Mouse (Mus musculus) cerebellum, postnatal 25 days (tissue): ENCODE data around the gene Itsn2.
"Not testable (repeated sequence)": the region's sequence is repeated elsewhere in the genome, so short reads cannot be mapped to it uniquely, and the experiment has no call there.

ENCODE experiments used
- DNase-seq, 2 experiments: peaks; one replicate each; pipeline ENCODE4 v3.0.0; 2021; ENCODE audit warnings: mixed read lengths in 2 of 2

The Itsn2 gene

DNA sequence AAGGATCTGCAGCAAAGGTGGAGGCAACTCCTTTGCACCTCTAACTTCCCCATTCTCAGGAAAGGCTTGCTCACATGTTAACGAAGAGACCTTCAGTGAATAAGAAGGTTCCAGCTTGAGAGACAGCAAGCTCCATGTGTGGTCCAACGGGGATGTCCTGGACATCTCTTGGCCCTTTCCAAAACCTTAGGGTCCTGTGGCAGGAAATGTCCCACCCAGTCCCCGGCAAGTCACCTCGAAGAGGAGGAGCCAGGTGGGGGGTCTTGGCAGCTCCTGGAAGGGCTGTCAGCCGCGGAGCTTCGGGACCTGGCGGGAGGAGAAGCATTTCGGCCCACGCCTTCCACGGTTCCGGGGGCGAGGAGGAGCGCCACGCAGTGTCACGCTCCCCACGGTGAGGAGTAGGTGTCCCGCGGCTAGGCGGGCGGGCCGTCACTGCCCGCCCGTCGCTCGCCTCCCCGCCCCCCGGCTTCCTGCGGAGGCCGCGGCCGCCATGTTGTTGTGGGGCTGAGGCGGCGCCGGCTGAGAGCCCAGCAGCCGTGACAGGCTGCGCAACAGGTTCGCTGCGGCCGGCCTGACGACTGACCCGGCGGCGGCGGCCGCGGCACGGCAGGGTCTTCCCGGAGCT is at the start of gene Itsn2, which contains the start of gene Gm3625:
Gene Itsn2, plus strand, starts transcription at position 98 of the 625 bp plus-strand sequence.
Gene Gm3625, minus strand, starts transcription at position 387 of the 625 bp plus-strand sequence.
- DNase-seq: peak; percentile 73 to 83

DNA sequence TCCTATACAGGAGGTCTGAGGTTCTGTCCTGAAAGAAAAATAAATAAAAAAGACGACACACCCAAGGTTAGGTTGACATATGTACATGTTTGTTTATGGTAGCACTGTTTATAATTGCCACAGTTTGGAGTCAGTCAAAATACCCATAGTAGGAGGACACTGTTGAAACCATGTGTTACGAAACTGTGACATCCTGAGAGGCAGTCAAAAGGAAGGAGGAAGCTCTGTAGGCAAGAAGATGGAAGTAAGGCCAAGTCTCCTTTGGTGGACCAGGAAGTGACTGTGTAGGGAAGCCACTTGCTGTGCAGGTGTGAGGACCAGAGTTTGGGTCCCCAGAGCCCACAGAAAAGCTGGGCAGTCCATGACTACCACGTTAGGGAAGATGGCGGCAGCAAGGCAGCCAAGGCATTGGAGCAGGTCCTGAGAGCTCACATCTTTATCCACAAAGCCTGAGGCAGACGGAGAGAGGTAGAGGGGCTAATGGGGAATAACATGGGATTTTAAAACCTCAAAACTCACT is 48.0 kb upstream of the Itsn2 start:
- DNase-seq: no peak

DNA sequence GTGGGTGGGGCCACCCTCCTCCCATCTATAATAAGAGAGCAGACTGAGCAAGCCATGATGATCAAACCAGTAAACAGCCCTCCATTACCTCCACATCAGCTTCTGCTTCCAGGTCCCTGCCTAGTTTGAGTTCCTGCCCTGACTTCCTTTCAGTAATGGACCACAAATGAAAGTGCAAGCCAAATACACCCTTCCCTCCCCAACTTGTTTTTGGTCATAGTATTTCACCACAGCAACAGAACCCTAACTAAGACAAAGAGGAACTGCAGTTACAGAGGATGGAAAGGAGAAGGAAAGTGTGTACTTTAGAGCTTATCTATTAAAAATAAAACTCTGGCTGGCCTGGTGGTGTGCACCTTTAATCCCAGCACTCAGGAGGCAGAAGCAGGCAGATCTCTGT is 47.0 kb upstream of the Itsn2 start:
- DNase-seq: no peak

DNA sequence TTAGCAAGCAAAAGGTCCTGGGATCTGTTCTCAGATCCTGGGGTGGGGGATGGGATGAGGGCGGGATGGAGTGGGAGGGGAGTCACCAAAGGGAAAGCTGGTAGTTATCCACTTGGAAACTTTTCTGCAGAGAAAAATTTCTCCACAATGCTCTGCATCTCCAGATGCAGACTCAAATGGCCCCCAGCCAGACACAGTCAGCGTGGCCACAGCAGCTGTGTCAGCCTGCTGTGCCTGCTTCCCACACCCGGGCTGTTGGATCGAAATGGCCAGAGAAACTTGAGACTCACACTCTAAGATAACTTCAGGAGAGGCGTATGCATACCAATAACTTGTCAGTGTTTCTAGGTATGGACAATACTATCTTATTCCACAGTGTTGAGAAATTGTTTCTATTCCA is 45.9 kb upstream of the Itsn2 start:
- peak in 1 of 2 experiments; percentile 13 for DNase-seq

DNA sequence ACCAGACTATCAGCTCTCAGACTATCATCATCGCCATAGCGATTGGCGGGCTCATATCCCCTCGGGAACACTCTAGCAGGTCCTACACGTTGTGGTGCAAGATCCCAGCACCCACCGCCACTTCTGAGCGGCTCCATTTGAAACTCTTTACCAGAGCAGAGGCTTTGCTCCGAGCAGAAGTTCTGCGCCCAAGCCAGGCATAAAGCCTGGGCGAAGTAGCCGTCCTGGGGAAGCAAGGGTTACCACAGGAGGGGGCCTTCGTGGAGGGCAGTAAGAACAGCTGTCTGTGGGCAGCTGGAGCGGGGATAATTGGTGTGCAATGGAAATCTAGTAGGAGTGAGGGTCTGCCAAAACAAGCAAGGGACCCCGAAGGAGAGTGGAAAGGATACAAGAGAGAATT is 44.9 kb upstream of the Itsn2 start:
- no peak for DNase-seq

DNA sequence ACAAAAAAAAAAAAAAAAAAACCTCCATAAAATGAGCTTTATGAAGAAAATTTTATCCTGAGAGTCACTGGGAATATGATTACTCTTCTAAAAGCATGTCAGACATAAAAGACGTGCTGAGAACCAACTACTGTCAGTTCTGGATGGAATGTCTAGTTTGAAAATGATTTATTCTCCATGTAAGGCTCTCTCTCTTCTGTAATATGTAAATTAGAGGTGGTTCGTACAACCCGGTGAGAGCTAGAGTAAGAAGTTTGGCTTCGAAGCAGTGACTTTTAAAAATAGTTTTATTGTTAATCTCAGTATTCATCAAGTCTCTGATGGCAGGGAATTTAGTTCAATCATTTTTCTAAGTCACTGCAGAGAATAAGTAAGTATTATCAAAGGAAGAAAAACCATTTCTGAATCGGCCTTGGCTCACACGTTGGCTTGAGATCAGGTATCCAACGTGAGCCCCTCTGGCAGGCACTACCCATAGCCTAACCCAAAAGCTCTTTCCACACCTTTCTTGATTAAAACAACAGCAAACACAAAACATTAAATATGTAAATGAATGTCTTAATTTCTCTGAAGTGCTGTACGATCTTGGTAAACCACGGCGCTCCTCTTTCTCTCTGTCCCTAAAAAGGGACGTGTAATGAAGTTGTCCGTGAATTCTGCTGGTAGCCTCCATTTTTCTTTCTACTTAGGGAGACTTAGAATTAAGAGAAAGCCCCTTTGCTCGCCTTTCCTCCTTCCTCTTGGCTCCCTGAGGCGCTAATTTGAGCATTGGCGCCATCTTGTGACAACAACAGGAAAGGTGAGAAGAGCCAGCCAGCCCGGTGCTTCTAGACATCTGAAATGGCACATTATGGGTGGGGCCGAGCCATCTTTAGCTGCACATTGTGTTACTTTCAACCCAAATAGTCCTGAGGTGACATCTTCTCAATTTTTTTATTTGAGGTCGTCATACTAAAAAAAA is 44.1 kb upstream of the Itsn2 start:
- peak; percentile 76 to 83 for DNase-seq

DNA sequence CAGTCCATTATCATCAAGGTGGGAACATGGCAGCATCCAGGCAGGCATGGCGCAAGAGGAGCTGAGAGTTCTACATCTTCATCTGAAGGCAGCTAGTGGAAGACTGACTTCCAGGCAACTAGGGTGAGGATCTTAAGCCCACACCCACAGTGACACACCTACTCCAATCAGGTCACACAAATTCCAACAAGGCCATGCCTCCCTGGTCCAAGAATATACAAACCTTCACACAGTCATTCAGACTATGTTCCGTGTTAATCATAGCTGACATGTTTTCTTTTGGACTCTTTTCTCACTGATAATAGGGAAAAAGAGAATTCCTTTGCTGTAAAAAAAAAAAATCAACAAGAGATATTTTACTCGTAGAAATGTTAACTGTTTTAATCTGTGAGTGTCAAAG is 38.7 kb upstream of the Itsn2 start:
- DNase-seq: not testable (repeated sequence)

DNA sequence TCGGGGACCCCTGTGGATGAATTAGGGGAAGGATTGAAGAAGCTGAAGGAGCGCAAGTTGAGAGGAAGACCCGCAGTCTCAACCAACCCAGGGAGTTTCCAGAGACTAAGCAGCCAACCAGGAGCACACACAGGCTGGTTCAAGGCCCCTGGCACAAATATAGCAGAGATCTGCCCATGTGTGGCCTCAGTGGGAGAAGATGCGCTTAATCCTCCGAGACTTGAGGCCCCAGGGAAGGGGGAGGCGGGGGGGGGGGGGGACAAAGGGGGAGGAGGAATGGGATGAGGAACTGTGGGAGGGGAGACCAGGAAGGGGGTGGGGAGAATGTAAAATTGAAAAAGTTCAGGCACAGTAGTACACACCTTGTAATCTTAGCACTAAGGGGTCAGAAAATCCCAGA is 37.0 kb upstream of the Itsn2 start:
- no peak for DNase-seq

DNA sequence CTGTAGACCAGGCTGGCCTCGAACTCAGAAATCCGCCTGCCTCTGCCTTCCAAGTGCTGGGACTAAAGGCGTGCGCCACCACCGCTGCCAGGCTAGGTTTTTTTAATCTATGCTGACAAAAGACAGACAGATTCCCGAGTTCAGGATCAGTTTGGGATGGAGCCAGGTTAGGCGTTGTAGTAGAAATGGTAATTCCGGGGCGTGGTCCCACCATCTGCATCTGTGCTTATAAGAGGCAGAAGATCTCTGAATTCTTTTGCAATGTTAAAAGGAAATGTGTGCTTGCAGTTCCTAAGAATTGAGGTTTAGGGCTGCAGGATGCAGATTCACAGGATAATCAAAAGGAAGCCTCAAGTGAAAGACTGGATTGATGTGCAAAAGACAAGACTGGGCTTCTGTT is 35.5 kb upstream of the Itsn2 start:
- DNase-seq: no peak

DNA sequence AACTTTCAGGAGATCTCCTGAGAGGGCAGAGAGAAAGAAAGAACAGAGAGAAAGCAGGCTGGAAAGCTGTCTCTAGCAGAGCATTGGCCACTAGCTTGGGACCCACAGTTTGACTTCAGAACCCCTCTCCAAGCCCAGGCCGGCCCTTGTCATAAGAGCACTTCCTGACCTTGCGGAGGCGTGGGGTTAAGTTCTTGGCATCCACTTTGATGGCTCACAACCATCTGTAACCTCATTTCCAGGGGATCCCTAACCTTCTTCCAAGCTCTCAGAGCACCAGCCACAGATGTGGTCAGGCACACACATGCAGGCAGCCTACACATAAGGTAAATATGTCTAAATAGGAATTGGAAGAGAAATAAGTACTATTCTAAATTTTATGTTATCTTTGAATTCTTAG is 35.0 kb upstream of the Itsn2 start:
- no peak for DNase-seq

DNA sequence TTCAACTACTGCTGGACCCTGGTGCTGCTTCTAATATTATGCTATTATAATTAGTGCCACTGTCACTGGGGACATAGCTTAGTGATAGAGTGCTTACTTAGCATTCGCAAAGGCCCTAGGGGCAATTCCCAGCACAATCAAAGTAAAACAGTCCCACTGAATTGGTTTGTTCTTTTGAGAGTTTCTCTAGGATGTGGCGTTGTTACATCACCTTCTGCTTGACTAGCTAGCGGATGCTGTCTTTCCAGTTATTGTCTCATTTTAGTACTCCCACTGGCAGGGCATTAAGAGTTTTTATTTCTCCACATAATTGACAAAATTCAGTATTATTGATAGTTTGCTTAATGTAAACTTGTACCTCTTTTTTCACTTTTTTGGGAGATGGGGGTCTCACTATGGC is 34.4 kb upstream of the Itsn2 start:
- no peak for DNase-seq

DNA sequence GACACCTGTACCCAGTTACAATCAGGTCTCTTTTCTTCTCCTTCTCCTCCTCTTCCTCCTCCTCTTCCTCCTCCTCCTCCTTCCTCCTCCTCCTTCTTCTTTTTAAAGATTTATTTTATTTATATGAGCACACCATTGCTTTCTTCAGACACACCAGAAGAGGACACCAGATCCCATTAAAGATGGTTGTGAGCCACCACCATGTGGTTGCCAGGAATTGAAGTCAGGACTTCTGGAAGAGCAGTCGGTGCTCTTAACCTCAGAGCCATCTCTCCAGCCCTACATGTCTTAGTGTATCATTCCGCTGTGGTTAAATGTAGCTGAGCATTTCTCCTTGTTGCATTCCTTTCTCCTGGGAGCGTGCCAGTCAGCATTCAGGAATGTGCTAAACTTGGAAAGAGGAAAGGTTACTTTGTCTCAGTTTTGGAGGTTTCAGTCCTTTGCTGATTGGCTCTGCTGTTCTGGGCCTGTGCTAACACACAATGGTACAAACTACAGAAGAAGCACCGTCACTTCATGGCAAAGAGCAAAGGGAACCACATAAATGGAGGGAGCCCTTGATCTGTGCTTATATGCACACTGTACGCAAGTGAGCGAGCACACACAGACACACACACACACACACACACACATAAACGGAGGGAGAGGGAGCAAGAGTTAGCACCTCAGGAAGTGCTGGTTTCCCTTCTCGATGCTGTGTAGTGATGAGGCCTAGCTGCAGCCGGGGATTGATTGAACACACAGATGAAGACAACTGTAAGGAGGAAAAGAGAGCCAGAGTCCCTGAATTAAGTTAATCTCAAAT is 33.8 kb upstream of the Itsn2 start:
- no peak for DNase-seq

DNA sequence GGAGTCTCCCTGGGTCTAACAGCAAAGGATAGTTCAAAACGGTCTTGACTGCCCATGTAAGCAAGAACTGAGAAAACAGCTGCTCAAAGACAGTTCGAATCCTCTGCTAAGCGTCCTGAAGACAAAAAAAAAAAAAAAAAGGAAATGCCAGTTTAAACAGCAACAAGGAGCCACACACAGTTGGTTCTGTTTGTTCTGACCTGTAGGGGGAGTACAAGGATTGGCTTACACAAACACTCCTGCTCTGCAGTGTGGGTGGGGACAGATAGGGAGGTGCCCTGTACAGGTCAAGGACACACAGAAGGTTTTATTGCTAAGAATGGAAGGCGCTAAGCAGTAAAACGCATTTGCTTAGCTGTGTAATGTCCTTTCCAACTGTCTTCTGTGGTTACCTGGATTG is 20.6 kb upstream of the Itsn2 start:
- peak in 1 of 2 experiments; percentile 37 for DNase-seq

DNA sequence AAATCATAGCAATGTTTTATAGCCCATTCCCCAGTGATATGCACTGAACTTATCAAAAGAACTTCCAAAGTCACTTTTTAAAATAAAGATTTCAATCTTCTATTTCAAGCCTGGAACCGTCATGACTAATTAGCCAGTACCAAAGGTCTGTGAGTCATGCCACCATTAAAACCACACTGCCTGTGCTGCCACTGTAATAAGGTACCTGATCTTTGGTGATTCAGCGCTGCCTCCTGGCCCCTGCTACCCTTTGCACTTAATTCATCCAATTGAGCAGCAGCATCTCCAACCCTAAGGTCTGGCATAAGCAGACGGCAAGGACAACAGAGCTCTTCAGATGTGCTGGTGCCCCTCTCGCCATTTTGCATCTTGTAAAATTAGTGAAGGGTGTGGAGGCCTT is 18.4 kb upstream of the Itsn2 start:
- no peak for DNase-seq

DNA sequence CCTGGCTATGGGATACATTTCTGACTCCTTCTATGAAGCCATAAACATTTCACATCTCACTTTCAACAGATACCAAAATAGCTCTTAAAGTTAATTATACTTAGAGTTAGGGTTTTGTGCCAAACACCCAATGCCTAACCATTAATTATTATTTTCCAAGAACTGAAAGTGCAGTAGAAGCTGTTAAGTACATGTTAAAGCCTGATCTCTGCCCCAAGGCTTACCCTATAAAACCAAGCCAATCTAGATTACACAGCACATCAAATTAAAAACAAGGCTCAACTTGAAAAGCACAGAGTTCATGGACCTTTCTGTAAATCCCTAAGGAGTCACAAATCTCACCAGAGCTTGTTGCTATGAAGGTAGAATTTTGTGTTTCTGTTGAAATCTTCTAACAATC is 10.1 kb upstream of the Itsn2 start:
- DNase-seq: no peak

DNA sequence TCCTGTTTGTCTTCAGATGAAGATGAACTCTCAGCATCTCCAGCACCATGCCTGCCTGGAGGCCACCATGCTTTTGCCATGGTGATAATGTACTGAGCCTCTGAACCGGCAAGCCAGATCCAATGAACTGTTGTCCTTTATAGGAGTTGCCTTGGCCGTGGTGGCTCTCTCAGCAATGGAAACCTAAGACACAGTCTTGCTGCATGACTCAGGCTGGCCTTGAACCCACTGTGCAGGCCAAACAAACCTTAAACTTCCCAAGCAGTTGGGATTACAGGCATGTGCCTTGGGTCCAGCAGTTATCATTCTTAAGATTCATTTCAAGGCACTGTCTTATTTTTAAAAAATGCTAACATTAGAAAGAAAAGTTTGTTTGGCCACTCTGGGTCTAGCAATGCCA is 4.6 kb upstream of the Itsn2 start:
- DNase-seq: no peak

DNA sequence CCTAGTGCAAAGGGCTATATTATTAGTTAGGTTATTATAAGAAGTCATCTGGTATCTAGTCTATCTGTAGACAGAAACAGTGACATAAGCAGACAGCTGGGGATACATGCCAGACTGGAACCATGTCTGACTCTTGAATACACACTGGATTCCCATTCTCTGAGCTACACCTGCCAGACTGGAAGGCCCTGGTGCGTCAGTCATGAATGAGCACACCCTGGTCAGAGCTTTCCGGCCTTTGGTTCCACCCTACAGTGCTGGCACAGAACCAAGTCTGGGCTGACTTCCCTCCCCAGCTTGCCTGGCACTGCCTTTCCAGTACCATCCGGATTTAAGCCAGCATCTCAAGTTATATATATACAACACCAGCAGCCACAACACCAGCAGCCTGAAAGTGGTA is 3.8 kb upstream of the Itsn2 start:
- DNase-seq: peak; percentile 54 to 72

DNA sequence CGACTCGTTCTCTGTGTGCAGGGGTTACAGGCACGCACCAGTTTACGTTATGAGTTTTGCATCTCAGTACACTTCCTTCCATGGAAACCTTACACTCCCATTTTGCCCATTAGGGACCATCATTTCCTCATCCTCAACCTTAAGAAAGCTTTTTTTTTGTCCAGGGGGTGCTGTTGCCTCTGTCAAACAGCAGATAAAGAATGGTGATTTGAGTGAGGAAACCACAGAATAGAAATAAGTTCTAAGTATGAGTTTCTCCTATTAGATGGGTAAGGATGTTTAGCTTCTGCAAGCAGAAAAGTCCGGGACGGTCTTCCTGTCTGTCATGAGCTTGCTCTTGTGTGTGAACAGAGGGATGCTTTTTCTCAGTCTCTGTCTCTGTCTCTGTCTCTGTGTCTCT is 413 bp upstream of the Itsn2 start:
- DNase-seq: no peak

DNA sequence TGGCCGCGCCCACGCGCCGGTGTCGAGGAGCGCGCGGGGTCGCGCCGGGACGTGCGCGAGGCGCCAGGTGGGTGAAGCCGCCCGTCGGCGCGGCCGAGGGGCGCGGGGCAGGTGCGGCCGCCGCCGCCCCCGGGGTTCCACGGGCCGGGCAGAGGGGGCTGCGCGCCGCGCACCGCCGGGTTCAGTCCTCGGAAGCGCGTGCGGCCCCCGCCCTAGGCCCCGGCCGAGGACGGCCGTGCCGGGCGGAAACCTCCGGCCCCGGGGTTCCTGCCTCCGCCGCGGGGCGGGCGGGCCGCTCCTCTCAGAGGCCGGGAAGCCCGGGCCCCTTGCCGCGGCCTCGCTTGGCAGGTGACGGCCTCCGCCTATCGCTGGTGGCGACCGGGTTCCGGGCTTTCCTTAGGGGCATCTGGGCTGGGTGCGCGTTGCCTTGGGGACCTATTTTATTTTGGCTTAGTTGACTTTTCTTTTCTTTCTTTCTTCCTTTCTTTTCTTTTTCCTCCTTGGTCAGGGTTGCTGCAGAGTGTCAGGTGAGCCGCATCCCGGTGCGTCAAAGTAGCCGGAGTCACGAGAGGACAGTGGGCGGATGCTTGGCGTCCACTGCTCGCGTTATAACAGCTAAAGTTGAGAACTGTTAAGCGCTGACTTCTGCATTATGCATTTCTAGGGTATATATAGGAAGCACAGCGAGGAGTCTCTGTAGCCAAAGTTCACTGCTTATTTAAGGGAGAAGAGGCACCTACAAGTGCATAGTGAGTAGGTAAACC is 910 bp downstream of the Itsn2 start:
- peak; percentile 60 to 66 for DNase-seq

DNA sequence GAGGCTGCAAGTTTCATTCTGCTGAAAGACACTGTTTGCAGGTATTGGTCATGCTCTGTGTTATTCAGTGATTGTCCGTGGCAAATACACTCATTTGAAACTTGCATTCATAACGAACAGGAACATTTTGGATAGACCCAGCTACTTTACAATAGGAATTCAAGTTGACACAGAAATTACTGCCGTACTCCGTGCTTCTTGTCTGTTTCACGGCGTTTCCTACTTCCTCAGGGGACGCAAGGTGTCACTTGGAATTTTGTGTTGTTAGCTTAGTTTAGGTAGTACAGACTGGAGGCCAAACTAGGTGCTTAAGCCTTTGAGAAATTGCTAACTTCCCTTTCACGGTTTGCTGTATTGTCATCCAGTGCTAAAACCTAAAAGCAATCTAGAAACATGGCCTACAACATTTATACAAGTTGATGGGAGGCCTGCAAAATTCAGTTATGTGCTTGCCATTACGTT is 1.5 kb downstream of the Itsn2 start:
- no peak for DNase-seq

DNA sequence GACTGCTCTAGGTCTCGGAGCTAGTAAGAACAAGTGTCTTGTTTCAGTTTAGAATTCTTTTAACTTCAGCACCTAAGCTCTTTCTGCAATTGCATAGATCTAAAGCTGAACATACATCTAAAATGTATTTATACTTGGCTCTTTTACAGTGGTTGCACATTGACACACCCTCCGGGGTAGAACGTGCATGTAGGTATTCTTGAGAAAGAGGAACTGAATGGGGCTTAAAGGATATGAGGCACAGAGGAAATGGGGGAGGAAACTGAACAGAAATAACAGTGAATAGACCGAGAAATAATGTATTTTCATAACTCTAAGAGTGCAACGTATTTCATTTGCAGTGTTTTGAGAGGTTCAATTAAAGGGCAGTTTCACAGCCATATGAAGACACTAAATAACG is 2.6 kb downstream of the Itsn2 start:
- DNase-seq: no peak
